Mouse (Mus musculus): ENCODE data around the gene Prss46.

The Prss46 gene

DNA sequence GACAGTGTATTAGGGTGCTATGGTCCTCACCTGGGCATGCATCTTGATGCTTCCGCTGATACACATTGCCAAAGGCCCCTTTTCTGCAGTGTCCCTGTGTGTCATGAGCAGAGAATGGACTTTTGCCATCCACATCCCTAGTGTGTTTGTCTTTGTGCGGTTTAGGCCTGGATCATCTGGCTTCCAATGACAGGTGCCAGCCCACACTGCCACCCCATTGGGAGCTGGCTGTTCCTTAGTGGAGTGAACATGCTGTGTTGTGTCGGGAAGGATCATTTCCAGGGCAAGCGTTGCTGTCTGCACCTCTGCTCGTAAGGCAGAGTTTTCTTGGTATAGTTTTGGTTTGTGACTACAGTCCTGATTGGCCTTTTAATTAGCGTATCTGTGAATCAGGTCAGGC, 56.9 kb downstream of the Prss46 start:
- DNase-seq = no peak

DNA sequence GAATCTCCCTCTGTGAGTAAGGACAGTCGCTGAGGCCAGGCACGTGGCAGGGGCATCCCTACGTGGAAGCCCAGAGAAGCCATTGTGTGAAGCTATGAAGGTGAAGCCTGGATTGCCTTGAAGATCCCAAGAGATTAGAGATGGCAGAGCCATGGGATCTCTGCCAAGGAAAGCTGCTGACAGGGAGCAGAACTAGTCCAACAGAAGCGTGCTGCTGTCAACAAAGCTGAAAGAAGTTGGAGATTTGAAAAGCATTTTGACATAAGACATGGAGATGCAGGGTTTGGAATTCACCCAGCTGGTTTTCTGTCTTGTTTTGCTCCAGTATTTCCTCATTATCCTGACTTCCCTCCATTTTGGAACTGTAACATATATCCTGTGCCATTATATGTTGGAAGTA, 58.0 kb downstream of the Prss46 start:
- DNase-seq = no peak
